Mouse (Mus musculus) ES-CJ7 (cell line): Measurements from ENCODE around the gene Dus3l.

Experiments used
- DNase-seq: peaks from one replicate; pipeline ENCODE4 v3.0.0; 2011; ENCODE audit warnings: low read depth, low spot score

Gene Dus3l

DNA sequence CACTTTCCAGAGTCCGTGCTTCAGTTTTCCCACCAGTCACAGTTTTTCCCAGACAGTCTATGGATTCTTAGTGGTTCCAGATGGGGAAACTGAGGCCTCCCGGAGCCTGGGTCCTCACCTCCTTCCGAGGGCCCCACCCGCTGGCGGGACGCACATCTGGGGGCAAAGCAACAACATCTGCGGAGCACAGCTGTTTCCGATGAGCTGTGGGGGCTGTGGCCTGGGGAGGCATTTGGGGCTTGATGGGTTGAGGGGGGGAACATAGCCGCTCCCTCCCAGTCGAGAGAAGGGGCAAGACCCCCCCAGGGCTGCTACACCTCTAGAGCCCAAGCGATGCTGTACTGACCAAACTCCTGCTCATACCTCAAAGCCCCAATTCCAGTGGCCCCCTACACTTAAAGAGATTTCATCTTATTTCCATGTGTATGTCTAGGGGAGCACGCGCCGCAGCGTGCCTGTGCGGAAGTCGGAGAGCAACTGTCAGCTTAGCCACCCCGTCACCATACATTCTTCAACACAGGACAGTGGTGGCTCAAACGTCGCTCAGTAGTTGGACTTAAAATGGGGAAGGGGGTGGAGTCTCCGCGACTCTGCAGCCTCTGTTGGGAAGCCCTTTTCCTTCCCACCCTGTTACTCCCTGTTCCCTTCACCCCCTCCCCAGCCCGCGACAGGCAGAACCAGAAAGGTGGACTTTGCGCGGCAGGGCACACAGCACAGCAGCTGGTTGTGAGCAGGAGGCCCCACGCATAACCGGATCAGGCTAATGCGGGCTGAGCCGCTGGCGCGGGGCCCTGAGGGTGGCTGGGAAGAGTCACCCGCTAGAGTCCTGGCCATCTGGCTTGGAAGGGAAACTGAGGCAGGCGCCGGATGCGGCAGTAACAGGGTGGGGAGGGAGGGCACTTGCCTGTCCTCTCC is 10.0 kb upstream of the Dus3l start:
- peak; percentile 49 for DNase-seq

DNA sequence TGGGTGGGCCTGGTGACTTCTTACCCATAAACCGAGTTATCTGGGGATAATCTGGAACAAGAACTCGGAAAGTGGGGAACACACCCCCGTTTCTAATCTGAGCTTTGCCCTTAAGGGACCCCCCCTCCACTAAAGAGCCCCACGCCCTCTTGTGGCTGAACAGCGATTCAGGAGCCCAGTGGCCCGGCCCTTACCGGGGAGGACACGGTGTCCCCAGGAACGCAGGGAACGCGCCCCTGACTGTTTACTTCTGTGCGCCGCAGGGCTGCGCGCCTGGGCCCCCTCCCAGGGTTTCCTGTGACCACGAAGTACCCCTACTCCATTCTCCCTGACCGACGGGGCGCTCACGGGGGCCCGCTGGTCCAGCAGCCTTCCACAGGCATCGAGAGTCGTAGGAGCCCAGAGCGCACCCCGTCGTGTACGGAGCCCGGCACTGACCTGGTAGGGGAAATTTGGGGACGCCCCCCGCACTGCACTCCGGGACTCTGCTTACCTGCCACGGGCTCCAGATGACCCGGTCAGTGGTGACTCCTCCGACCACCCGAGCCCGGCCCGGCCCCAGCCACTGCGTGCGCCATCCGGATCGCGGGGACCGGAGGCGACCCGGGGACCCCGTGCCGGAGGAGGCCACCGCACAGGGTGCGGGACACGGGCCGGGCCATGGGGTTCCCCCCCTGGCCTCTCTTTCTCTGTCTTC is 7.7 kb upstream of the Dus3l start:
- no peak for DNase-seq

DNA sequence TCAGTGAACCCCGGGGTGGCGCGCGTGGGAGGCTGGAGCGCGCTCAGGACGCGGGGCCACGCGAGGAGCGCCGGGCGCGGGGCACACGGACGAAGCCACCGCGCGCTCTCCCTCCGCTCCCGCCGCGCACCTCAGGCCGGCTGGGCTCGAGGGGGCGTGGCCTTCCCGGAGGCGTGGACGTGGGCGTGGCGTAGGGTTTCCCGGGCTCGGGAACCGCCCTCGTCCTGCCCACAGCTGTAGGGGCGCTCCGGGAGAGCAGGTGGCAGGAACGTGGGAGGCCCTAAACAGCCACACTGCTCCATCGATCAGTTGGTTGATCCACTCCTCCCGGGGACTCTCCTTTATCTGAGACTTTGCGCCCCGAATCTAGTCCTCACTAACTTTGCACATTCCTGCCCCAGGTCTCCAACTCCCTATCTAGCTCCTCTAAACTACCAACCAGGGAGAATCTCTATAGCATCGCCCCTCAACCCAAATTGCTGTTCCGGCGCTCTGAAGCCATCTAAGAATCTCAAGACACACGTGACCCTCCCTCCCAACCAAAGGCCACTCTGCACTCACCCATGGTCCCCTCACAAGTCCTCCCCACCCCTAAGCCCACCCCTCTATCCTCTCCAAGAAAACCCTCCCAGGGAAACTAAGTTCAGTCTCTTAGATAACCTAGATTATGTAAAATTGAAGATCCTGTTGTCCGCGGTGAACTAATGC is 7.0 kb upstream of the Dus3l start, which contains the start of gene Nrtn:
Gene Nrtn, minus strand, starts transcription at position 115 of the 708 bp plus-strand sequence.
- DNase-seq, result peak; percentile 86

DNA sequence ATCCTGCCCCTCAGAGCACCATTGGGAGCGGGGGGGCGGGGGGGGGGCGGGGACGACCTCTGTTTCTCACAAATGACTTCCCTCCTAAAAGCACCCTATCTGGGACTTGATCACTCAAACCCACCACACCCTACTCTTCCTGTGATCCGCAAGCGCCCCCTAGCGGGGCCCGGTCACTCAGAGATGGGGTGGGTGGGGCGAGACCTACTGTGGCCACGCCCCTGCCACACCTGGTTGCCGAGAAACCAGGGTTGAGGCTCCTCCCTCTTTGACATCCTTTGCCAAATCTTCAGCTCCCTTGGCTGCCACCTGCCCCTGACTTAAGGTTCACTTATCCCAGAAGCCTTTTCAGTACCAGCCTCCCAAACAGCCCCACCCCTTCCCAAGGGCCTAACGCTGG is 6.4 kb upstream of the Dus3l start:
- peak; percentile 92 for DNase-seq

DNA sequence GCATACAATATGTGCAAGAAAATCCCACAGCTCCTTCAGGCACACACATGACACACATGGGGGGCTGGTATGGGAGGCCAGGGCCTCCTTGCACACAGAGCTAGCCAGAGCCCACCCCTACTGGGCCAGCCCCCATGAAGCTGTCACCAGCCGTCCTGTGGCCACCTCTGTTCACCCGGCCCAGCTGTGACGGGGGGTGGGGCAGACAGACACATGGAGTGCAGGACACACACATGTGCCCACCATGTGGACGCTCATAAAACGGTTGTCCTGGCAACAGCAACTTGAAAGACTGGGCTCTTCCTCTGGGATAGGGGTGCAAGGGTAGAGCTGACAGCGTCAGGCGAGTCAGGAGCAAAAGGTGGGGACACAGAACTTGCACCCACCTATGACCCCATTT is 5.3 kb upstream of the Dus3l start:
- DNase-seq, result no peak

DNA sequence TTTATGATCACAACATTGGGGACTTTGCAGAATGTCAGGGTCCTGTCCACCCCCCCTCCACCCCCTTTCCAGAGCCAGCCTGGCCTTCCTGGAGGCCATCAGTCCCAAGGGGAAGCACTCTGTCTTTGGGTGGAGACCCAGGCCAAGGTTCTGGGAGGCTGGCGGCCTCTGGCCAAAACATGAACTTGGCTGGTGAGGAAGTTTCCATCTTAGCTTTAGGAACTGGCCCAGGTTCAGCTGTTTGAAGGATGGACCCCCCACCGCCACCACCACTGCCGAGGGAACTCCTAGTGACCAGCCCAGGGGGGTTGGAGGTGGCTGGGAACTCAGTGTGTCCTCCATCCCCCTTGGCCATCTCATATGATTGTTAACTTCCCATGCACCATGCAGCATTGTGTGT is 3.5 kb upstream of the Dus3l start:
- DNase-seq, result no peak

DNA sequence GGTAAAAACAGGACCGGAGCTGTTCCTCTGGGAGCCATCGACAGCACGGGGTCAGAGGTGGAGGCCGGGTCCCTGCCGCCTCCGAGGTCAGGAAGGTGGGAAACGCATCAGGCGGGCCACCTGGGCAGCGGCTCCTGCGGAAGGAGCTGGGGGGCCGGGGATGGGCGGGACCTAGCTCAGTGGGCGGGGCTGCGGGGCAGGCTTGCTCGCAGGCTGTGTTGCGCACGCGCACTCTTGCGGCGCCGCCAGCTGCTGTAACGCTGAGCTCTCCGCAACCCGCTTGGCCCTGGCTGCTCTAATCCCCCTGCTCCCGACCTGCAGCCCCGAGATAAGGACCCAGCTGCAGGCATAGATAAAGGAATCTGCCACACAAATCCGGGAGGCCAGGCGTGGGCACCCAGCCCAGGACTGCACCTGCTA is 2.6 kb upstream of the Dus3l start:
- peak; percentile 86 for DNase-seq

DNA sequence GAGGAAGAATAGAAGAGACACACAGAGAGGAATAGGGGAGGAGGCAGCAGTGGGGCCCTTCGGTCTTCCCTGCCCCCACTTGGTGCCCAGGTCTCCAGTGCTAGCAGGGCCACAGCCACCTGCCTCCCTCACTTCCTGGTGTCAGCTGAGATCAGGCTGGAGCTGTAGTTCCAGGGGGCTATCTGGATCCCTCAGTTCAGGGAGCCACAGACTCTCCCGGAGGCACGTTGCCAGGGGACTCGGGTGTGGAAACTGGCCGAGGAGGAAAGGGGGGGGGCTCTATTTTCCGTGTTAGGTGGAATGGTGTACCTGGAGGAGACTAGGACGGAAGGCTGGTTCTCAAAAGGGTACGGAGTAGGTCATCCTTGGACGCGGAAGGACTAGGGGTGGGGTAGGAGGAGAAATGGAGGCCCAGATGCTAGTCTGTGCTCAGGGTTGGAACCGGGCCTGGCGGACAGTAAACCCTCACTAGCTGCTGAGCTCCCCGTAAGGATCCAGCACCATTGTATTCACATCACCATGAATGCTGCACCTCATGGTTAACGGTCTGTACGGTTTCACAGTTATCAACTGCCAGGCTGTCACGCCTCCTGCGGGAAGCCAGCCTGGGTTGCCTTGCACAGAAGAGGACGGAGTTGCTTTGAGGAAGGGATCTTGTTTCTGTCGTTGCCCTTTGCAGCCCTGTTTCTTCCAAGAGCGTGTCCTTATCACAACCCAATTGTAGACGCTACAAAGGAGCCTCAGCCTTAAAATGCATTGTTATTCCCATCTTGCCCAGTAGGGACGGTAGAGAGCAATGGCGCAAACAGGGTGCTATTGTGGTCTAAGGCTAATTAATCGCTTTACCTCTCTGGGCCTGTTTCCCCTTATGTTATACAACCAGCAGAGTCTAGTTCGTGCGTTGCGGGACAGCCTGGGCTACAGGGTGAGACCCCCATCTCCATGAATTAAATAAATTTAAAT is 1.5 kb upstream of the Dus3l start:
- peak; percentile 84 for DNase-seq

DNA sequence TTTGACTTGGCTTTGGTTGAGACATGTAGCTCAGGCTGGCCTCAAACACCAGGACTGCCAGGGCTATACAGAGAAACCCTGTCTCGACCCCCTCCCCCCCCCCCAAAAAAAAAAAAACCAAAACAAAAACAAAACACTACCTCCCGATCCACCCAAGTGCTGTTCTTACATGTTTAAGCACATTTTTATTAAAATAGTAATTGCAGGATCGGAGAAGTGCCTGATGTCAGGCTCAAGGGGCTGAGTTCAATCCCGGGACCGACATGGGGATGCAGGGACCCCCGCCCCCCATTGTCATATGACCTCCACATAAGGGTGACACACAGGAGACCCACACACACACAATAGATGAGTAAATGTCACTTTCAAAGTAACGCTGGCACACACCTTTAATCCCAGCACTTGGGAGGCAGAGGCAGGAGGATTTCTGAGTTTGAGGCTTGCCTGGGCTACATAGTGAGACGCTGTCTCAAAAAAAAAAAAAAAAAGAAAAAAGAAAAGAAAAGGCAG is 761 bp upstream of the Dus3l start:
- no peak for DNase-seq

DNA sequence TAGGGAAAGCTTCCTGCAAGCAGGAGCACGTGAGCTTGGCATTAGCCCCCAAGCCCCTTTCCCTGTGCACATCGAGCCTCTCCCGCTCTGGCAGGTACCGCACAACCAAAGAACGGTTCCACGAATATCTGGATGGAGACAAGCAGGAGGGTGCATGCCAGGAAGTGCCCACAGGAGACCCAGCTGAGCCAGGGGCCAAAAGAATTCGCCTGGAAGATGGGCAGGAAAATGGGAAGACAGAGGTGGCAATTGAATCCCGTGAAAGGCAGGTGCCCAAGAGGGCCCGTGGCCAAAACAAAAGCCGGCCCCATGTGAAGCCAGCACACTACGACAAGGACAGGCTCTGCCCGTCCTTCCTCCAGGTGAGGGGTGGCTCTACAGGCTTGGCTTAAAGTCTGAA is 874 bp downstream of the Dus3l start:
- no peak for DNase-seq

DNA sequence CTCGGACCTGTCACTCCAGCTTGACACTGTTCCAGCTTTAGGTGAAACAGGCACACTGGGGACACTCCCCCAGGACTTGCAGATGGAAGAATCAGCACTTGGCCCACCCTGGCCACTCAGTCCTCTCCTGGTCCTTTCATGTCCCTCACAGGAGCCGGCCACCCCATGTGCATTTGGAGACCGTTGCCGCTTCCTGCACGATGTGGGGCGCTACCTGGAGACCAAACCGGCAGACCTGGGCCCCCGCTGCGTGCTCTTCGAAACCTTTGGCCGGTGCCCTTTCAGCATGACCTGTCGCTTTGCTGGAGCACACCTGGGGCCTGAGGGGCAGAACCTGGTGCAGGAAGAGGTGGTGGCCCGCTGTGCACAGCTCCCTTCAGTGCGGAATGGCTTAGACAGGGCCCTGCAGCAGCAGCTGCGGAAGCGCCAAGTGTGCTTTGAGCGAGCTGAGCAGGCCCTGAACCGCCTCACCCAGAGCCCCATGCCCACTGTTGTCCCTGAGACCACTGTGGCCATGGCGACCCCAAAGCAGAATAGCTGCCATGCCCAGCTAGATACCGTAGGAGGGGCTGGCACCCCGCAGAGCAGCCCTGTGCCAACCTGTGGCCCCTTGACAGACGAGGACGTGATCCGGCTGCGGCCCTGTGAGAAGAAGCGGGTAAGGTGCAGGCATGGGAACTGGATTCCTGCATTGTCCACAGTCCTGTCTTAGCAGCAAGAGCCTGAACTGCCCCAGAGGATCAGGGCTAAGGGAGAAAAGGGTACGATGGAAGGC is 2.3 kb downstream of the Dus3l start:
- no peak for DNase-seq

DNA sequence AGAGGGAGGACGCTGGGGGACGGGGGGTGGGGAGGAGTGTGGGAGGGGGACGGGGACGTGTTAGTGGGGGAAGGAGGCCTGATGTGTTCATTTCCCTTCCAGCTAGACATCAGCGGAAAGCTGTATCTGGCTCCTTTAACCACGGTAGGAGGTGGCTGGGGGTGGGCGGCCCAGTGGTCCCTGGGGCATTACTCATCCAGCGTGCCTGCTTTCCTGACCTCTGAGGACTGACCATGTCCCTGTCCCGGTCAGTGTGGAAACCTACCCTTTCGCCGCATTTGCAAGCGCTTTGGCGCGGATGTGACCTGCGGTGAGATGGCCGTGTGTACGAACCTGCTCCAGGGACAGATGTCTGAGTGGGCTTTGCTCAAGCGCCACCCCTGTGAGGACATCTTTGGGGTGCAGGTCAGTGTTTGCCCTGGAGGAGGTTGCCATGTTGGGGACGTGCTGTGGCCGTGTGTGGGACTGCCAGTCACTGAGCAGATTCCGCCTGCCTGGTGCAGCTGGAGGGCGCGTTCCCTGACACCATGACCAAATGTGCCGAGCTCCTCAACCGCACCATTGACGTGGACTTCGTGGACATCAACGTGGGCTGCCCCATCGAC is 3.1 kb downstream of the Dus3l start:
- DNase-seq, result no peak

DNA sequence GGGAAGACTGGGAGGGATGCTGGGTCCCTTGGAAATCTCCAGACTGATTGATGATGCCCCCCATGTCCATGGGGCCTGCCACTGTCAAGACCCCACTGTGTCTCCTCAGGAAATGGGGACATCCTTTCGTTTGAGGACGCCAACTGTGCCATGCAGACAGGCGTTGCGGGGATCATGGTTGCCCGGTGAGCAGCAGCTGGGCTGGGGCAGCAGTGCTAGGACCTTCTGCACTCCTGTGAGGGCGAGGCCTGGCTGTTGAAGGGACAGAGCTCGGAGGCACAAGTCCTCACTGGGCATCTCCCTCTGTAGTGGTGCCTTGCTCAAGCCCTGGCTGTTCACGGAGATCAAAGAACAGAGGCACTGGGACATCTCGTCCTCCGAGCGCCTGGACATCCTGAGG is 4.4 kb downstream of the Dus3l start:
- no peak for DNase-seq

DNA sequence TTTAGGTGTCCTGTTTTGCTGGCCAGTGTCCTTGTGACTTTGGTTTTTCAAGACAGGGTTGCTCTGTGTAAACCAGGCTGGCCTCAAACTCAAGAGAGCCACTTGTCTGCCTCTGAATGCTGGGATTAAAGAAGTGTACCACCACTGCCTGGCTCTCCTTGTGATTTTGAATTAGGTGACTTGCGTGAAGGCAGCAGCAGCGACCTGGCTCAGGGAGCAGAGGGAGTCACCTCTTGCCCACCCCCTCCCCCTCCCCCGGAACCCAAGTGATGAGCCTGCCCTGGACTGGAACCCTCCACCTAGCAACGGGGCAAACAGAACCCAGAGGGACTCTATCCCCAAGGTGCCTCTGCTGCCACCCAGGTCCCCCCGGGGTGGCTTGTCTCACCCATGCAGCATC is 5.4 kb downstream of the Dus3l start, which contains the start of gene Prr22:
Gene Prr22, plus strand, starts transcription at position 301 of the 400 bp plus-strand sequence.
- no peak for DNase-seq

DNA sequence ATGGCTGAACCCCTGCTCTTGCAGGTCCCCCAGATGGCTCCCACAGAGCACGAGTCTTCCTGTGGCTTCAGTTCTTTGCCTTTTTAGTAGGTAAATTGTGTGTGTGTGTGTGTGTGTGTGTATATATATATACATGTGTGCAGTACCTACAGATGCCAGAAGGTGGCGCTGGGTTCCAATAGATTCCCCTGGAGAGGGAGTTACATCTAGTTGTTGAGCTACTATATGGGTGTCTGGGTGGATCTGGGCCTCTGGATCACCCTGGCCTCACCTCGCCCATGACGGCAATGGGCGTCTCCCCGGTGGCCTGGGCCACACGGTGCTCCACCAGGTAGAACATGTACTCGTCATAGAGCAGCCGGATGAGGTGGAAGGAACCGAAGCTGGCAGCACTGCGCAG is 13.0 kb downstream of the Dus3l start:
- peak; percentile 57 for DNase-seq

DNA sequence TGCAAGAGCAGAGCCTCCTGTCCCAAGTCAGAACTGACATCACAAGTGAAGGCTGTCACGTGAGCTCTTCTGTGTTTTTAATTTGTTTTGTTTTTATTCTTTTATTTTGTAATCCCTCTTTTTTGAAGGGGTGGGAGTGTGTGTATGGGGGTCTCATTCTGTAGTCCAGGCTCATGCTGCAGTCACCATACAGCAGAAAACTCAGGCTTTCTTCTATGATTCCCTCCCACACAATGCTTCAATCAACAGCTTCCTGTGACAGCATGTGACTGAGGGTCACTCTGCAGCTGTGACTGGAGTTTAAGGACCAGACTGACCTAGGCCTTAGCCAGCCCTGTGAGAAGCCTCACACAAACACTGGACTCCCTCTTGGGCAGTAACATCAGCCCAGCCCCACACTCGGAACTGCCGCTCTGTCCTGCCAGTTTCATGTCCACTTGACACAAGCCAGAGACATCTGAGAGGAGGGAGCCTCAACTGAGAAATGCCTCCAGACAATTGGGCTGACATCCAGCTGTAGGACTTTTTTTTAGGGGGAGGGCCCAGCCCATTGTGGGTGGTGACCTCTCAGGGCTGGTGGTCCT is 14.3 kb downstream of the Dus3l start:
- DNase-seq, result no peak

DNA sequence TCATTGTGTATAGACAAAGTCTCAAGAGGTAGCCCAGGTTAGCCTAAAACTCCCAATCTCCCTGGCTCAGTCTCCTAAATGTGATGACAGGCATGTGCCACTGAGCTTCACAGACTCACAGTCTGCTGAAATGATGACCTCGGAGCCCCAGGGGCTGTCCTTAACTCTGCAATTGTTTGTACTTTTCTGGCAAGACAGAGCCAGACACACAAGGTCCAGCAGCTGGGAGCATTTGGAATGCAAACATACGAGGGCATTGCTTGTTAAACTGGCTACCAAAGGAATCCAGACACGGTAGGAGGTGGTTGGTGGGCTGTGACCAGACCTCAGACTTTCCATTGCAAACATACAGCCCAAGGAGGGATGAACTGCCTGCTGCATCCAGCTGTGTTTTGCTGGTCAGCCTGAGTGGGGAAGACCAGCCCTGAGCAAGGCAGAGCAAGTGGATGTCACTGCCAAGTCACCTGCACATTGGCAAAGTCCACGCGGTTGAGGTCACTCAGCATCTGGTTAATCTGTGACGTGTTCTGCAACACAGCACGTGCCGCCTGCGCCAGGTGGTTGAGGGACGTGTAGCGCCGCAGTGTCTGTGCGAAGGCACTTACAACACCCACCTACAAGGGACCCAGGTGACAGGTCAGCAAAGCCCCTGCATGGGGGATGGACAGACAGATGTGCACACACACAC is 15.9 kb downstream of the Dus3l start:
- no peak for DNase-seq

DNA sequence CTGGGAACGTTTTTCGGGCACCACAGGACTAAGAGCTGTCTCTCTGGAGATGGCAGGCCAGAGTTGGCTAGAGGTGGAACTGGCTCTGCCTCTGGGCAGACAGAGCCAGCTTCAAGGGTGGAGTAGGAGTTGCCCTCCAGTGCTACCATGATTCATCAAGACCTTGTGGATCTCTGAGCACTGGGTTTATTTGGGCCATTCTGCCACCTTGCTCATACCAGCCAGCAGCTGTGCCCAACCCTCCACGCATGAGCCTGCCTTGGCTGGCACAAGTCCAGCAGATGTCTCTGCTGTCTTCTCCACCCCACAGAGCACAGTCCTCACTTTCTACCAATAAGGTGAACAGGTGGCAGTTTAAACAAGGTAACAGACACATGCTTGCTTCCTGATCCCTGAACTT is 24.3 kb downstream of the Dus3l start:
- no peak for DNase-seq

DNA sequence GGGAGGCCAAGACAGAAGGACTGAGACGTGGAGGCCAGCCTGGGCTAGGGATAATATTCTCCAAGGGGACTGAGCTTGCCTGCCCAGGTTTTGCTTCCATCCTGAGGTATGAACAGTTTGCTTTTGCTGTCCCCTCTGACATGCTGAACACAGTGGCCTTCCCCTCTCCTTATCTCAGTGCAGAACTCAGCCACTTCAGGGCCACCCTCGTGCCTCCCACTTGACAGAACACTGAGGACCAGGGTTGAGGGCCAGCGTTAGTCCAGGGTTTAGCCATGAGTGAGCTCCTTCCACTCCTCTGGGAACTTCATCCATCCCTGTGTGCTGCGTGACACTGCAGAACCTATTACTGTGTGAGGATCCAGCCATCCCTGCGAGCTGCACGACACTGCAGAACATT is 24.7 kb downstream of the Dus3l start:
- no peak for DNase-seq
